Mouse (Mus musculus): Measurements from ENCODE around the gene Chic2.

GRCm38 (mm10) chr5:75051109-75051508 is 6.5 kb upstream of the Chic2 start:
- TF ChIP-seq HCFC1 (IDR thresholded peaks at IDR 0.05; ENCODE audit: borderline replicate concordance, insufficient read depth, low read length): no peak
- no peak for TF ChIP-seq ZNF384 (IDR thresholded peaks at IDR 0.05; ENCODE audit: low read depth, low read length)
- TF ChIP-seq ZC3H11A (IDR thresholded peaks at IDR 0.05; ENCODE audit: borderline replicate concordance, low read depth, low read length): no peak
- TF ChIP-seq MAFK (IDR thresholded peaks at IDR 0.05; ENCODE audit: insufficient read depth, low read depth, low read length): no peak

All from ES-E14 (cell line).